8 mouse cellular contexts compared by ENCODE assay signal in genomic region chr6:142701652-142702637, GRCm38 (mm10). TPM values are rescaled to one million over a fixed set of nuclear protein-coding genes. Genes with fewer than 3 reads are reported as not detected.
A peak's percentile ranks its signal among the peaks of the same experiment; 100 is the strongest.
DNase-seq lines count a peak whose midpoint lies in the region; ATAC-seq lines count a peak whose summit lies in the region.

Gene Abcc9 (minus strand): TSS chr6:142702315.

- H3K9ac ChIP-seq in stomach, embryonic 16.5 days (ENCODE audit: low read length), result peak within 1 kb of the TSS; percentile 72

- H3K36me3 ChIP-seq in stomach, embryonic 16.5 days (ENCODE audit: control insufficient read depth, insufficient read depth, low read length), result no peaks in the 10 kb centered on the region

- H3K27ac ChIP-seq in stomach, embryonic 16.5 days (ENCODE audit: low read length), result peak within 1 kb of the TSS; percentile 89

- H3K4me1 ChIP-seq in stomach, embryonic 16.5 days (ENCODE audit: control insufficient read depth, insufficient read depth, low read length), result peaks cover 16% of the 10 kb centered on the region

- no peaks in the 10 kb centered on the region for H3K9me3 ChIP-seq in stomach, embryonic 16.5 days (replicated peaks; ENCODE audit: control insufficient read depth, low read length)

- WGBS in stomach, embryonic 16.5 days, result 7% methylated on average over 36 of the region's 36 CpGs

- H3K4me3 ChIP-seq in stomach, embryonic 16.5 days (replicated peaks; ENCODE audit: low read length), result peak within 1 kb of the TSS; percentile 52

- H3K4me2 ChIP-seq in stomach, embryonic 16.5 days (ENCODE audit: low read depth, low read length), result peak within 1 kb of the TSS; percentile 55

- ATAC-seq in granulocyte monocyte progenitor cell, adult 5-6 weeks (replicated peaks; ENCODE audit: poor library complexity, severe bottlenecking), result peak; percentile 46
- ATAC-seq in stomach, embryonic 16.5 days (ENCODE audit: insufficient read depth, low FRiP score), result peak; percentile 70

- peak; percentile 22 for DNase-seq in adrenal gland, adult 2 months
- DNase-seq in embryo, embryonic 10.5 days (ENCODE audit: low spot score), result peak; percentile 61
- DNase-seq in hindlimb bud, embryonic 11.5 days (ENCODE audit: extremely low spot score, low read depth, low spot score), result peak; percentile 24
- peak; percentile 31 for DNase-seq in lung, postnatal 10 days
- DNase-seq in spleen, adult 12 weeks (ENCODE audit: low spot score), result no peak
- DNase-seq in urinary bladder, postnatal 25 days (ENCODE audit: low spot score), result no peak

- H3K27me3 ChIP-seq in stomach, embryonic 16.5 days (ENCODE audit: control insufficient read depth, insufficient read depth, low read length), result no peaks in the 10 kb centered on the region

RNA-seq across cellular contexts. Expression of gene Abcc9, which starts in this region (rescaled TPM):
- total RNA-seq in adrenal gland, adult 2 months (2021), result 10 to 100 TPM; 13.7 to 17.3 TPM
- 1.9 and 3.1 TPM in 2 replicates for polyA plus RNA-seq in adrenal gland, adult 2 months (2012; rRNA removed)
- total RNA-seq in granulocyte monocyte progenitor cell, adult 5-6 weeks (2014; fragmentation: Nextera tagmentation), result not detected in 2 replicates
- not detected in 2 replicates for total RNA-seq in granulocyte monocyte progenitor cell, adult 5-6 weeks (2017)
- polyA plus RNA-seq in stomach, embryonic 16.5 days (2015; fragmentation: Nextera tagmentation; extraction: Ambion mirVana), result 14.7 and 14.9 TPM in 2 replicates

Comparison
In these comparisons a context has a peak if more than half of its experiments do, and no peak if none do; other contexts are left out.
1. RNA of gene Abcc9 (total RNA-seq): 13.7 to 17.3 TPM in adrenal gland, adult 2 months; not detected in granulocyte monocyte progenitor cell, adult 5-6 weeks; every median in the first group is over 10 times any median in the second.
2. Peak in ATAC-seq in granulocyte monocyte progenitor cell, adult 5-6 weeks; RNA of the gene not detected or under 1 TPM.
3. DNase-seq: peak in adrenal gland, adult 2 months (single experiment), embryo, embryonic 10.5 days (single experiment), hindlimb bud, embryonic 11.5 days (single experiment) and lung, postnatal 10 days (single experiment); none in spleen, adult 12 weeks (single experiment) and urinary bladder, postnatal 25 days (single experiment).